21 mouse cellular contexts compared by ENCODE assay signal in genomic region chr7:124166229-124166628, GRCm38 (mm10).
DNase-seq lines count a peak whose midpoint lies in the region; ATAC-seq and TF ChIP-seq lines count a peak whose summit lies in the region.
"Had no signal": no experiment of that assay in that cellular context is flagged by ENCODE, and none has a peak within 500 bp of the region (broad histone marks: within the 10 kb centered on the region; RNA-seq: fewer than 3 reads in every experiment).

No protein-coding gene starts in this region.

- ATAC-seq in forebrain, embryonic 15.5 days (replicated peaks), result peak; percentile 48; the same call in 1 of the 2 replicates
- ATAC-seq in stomach, embryonic 16.5 days (ENCODE audit: insufficient read depth, low FRiP score), result no peak
- ATAC-seq in erythroblast, adult 5-6 weeks (replicated peaks; ENCODE audit: low FRiP score, poor library complexity, severe bottlenecking), result no peak
- ATAC-seq: activated CD4-positive, CD25-positive, alpha-beta regulatory T cell, adult 4 months; hindbrain, embryonic 16.5 days; inflammation-experienced regulatory T-cells, adult 6 months; Patski had no signal

- peaks cover 4% of the 10 kb centered on the region; the same call in 1 of the 2 replicates for H3K4me1 ChIP-seq in forebrain, embryonic 15.5 days
- H3K4me1 ChIP-seq in forebrain, embryonic 10.5 days, result no peaks in the 10 kb centered on the region
- H3K4me1 ChIP-seq in stomach, embryonic 16.5 days (ENCODE audit: control insufficient read depth, insufficient read depth, low read length), result no peaks in the 10 kb centered on the region
- H3K4me1 ChIP-seq: embryonic facial prominence, embryonic 10.5 days; heart, embryonic 10.5 days; hindbrain, embryonic 12.5 days had no signal

- no peak for DNase-seq in forebrain, embryonic 10.5 days (ENCODE audit: extremely low spot score, low spot score)
- peak; percentile 25 for DNase-seq in layer of hippocampus, adult 9-11 months
- DNase-seq in layer of hippocampus, adult 9-10 months (ENCODE audit: low spot score), result no peak
- DNase-seq in brain, embryonic 14.5 days (ENCODE audit: low read depth), result peak; percentile 80
- DNase-seq: adrenal gland, postnatal 14 days; cerebellum, adult 2 months; gastrocnemius, postnatal 10 days; heart, adult 18-20 months; heart, postnatal 10 days; heart, postnatal 4 days had no signal

- no peak overlapping the region for H3K4me3 ChIP-seq in forebrain, embryonic 15.5 days
- no peak overlapping the region for H3K4me3 ChIP-seq in forebrain, embryonic 10.5 days
- H3K4me3 ChIP-seq in stomach, embryonic 16.5 days (replicated peaks; ENCODE audit: low read length), result no peak overlapping the region
- H3K4me3 ChIP-seq: embryonic facial prominence, embryonic 10.5 days; erythroblast, embryonic 14.5 days; heart, embryonic 10.5 days; hindbrain, embryonic 12.5 days had no signal

- H3K9ac ChIP-seq in forebrain, embryonic 15.5 days (replicated peaks), result no peak overlapping the region
- no peak overlapping the region for H3K9ac ChIP-seq in stomach, embryonic 16.5 days (ENCODE audit: low read length)
- H3K9ac ChIP-seq: hindbrain, embryonic 12.5 days had no signal

- H3K27ac ChIP-seq in forebrain, embryonic 15.5 days (replicated peaks), result peak overlapping the region; percentile 18
- H3K27ac ChIP-seq in forebrain, embryonic 10.5 days, result no peak overlapping the region
- peak overlapping the region; percentile 25; the same call in 1 of the 2 replicates for H3K27ac ChIP-seq in stomach, embryonic 16.5 days (ENCODE audit: low read length)
- H3K27ac ChIP-seq: embryonic facial prominence, embryonic 10.5 days; heart, embryonic 10.5 days; hindbrain, embryonic 12.5 days had no signal

- no peak for TF ChIP-seq CTCF in brain, embryonic 14.5 days (IDR thresholded peaks at IDR 0.05; ENCODE audit: borderline replicate concordance, extremely low read depth, insufficient read depth, insufficient read length)

- H3K9me3 ChIP-seq in forebrain, embryonic 15.5 days, result no peaks in the 10 kb centered on the region
- H3K9me3 ChIP-seq in forebrain, embryonic 10.5 days, result no peaks in the 10 kb centered on the region
- no peaks in the 10 kb centered on the region for H3K9me3 ChIP-seq in stomach, embryonic 16.5 days (replicated peaks; ENCODE audit: control insufficient read depth, low read length)
- H3K9me3 ChIP-seq: embryonic facial prominence, embryonic 10.5 days; heart, embryonic 10.5 days; hindbrain, embryonic 12.5 days had no signal

- 48% methylated on average over 1 of the region's 1 CpGs for WGBS in forebrain, embryonic 15.5 days
- WGBS in forebrain, embryonic 10.5 days, result 65% methylated on average over 1 of the region's 1 CpGs
- 48% methylated on average over 1 of the region's 1 CpGs for WGBS in stomach, embryonic 16.5 days

- H3K27me3 ChIP-seq in forebrain, embryonic 15.5 days, result no peaks in the 10 kb centered on the region
- no peaks in the 10 kb centered on the region for H3K27me3 ChIP-seq in forebrain, embryonic 10.5 days (ENCODE audit: poor library complexity, severe bottlenecking)
- H3K27me3 ChIP-seq in stomach, embryonic 16.5 days (ENCODE audit: control insufficient read depth, insufficient read depth, low read length), result no peaks in the 10 kb centered on the region
- H3K27me3 ChIP-seq: hindbrain, embryonic 12.5 days; Patski had no signal

- H3K4me2 ChIP-seq in forebrain, embryonic 15.5 days (replicated peaks), result no peak overlapping the region
- no peak overlapping the region for H3K4me2 ChIP-seq in stomach, embryonic 16.5 days (ENCODE audit: low read depth, low read length)
- H3K4me2 ChIP-seq: hindbrain, embryonic 12.5 days had no signal

- H3K36me3 ChIP-seq in forebrain, embryonic 15.5 days, result no peaks in the 10 kb centered on the region
- no peaks in the 10 kb centered on the region for H3K36me3 ChIP-seq in forebrain, embryonic 10.5 days (replicated peaks)
- H3K36me3 ChIP-seq in stomach, embryonic 16.5 days (ENCODE audit: control insufficient read depth, insufficient read depth, low read length), result no peaks in the 10 kb centered on the region
- H3K36me3 ChIP-seq: embryonic facial prominence, embryonic 10.5 days; heart, embryonic 10.5 days; hindbrain, embryonic 12.5 days had no signal

- TF ChIP-seq POLR2A in brain, embryonic 14.5 days (IDR thresholded peaks at IDR 0.05; ENCODE audit: borderline replicate concordance, extremely low read depth, insufficient read depth, insufficient read length, poor library complexity, severe bottlenecking), result no peak

Comparison
In these comparisons a context has a peak if more than half of its experiments do, and no peak if none do; other contexts are left out.
1. DNase-seq: peak in layer of hippocampus, adult 9-11 months (single experiment) and brain, embryonic 14.5 days (single experiment); none in forebrain, embryonic 10.5 days (single experiment) and layer of hippocampus, adult 9-10 months (single experiment).